Mouse (Mus musculus) spleen, embryonic (tissue): ENCODE measurements around the gene Vmn2r42.
"Not testable (repeated sequence)": the region's sequence is repeated elsewhere in the genome, so short reads cannot be mapped to it uniquely, and the experiment has no call there.

ENCODE experiments used
- CTCF ChIA-PET: fragments of 350-600 bp; sonication (Branson Sonifier 250); formaldehyde crosslinking; loops from one replicate; lab custom pipeline; 2022; lab: Charles Lee

Gene Vmn2r42

GRCm38 (mm10) chr7:8200220-8200619 lies at the start of gene Vmn2r42:
Gene Vmn2r42 (minus strand): TSS chr7:8200320.
- CTCF ChIA-PET, result not testable (repeated sequence)

- CTCF ChIA-PET, result not testable (repeated sequence)
Measured at GRCm38 (mm10) chr7:8161554-8161953, 38.6 kb downstream of the Vmn2r42 start, which contains the start of gene Vmn2r41. Gene Vmn2r41 (minus strand): TSS chr7:8161654.
